Mouse (Mus musculus): ENCODE measurements around the gene Atg4c. TPM values are rescaled to one million over a fixed set of nuclear protein-coding genes. Genes with fewer than 3 reads are reported as not detected.
A peak's percentile ranks its signal among the peaks of the same experiment; 100 is the strongest.

Atg4c gene
- polyA plus RNA-seq (2015; fragmentation: Nextera tagmentation; extraction: Ambion mirVana), result 20.6 and 21.3 TPM in 2 replicates

- H3K4me1 ChIP-seq (ENCODE audit: control insufficient read depth, insufficient read depth, low read length), result peaks cover 16% of the 10 kb centered on the region
- H3K27me3 ChIP-seq (ENCODE audit: control insufficient read depth, insufficient read depth, low read depth, low read length), result no peaks in the 10 kb centered on the region
- peak within 1 kb of the TSS; percentile 88 for H3K4me2 ChIP-seq (ENCODE audit: low read length)
- H3K36me3 ChIP-seq (ENCODE audit: control insufficient read depth, insufficient read depth, low read length), result no peaks in the 10 kb centered on the region
- ATAC-seq, result peak; percentile 98
- H3K9me3 ChIP-seq (replicated peaks; ENCODE audit: control insufficient read depth, low read length, poor library complexity, severe bottlenecking), result no peaks in the 10 kb centered on the region
- peak within 1 kb of the TSS; percentile 97 for H3K27ac ChIP-seq (ENCODE audit: low read length)
- peak within 1 kb of the TSS; percentile 78 for H3K4me3 ChIP-seq (ENCODE audit: low read depth, low read length)
- WGBS, result under 1% methylated on average over 45 of the region's 50 CpGs
- peak within 1 kb of the TSS; percentile 90 for H3K9ac ChIP-seq (ENCODE audit: low read depth, low read length)
These were observed at the start of gene Atg4c for GRCm38 (mm10) chr4:99193810-99194582. Atg4c (plus strand) TSS chr4:99193934.

- no peaks in the 10 kb centered on the region for H3K27me3 ChIP-seq (ENCODE audit: control insufficient read depth, insufficient read depth, low read depth, low read length)
- 94% methylated on average over 4 of the region's 4 CpGs for WGBS
- H3K27ac ChIP-seq (ENCODE audit: low read length), result no peak overlapping the region
- no peak overlapping the region for H3K9ac ChIP-seq (ENCODE audit: low read depth, low read length)
- ATAC-seq, result no peak
- H3K4me3 ChIP-seq (ENCODE audit: low read depth, low read length), result no peak overlapping the region
- no peaks in the 10 kb centered on the region for H3K9me3 ChIP-seq (replicated peaks; ENCODE audit: control insufficient read depth, low read length, poor library complexity, severe bottlenecking)
- no peaks in the 10 kb centered on the region for H3K36me3 ChIP-seq (ENCODE audit: control insufficient read depth, insufficient read depth, low read length)
- H3K4me1 ChIP-seq (ENCODE audit: control insufficient read depth, insufficient read depth, low read length), result no peaks in the 10 kb centered on the region
- H3K4me2 ChIP-seq (ENCODE audit: low read length), result no peak overlapping the region
These were observed 42.3 kb upstream of the Atg4c start for GRCm38 (mm10) chr4:99151434-99151833.

- Histone ChIP-seq H3K4me2 (ENCODE audit: low read length) (no peak overlapping the region), H3K9ac (ENCODE audit: low read depth, low read length) (no peak overlapping the region), H3K4me3 (ENCODE audit: low read depth, low read length) (no peak overlapping the region), H3K36me3 (ENCODE audit: control insufficient read depth, insufficient read depth, low read length) (no peaks in the 10 kb centered on the region), H3K27me3 (ENCODE audit: control insufficient read depth, insufficient read depth, low read depth, low read length) (no peaks in the 10 kb centered on the region), H3K4me1 (ENCODE audit: control insufficient read depth, insufficient read depth, low read length) (no peaks in the 10 kb centered on the region), H3K9me3 (replicated peaks; ENCODE audit: control insufficient read depth, low read length, poor library complexity, severe bottlenecking) (no peaks in the 10 kb centered on the region), H3K27ac (ENCODE audit: low read length) (no peak overlapping the region)
- no peak for ATAC-seq
- 52% methylated on average over 4 of the region's 4 CpGs for WGBS
These were observed 41.7 kb upstream of the Atg4c start for GRCm38 (mm10) chr4:99151885-99152558.

GRCm38 (mm10) chr4:99156641-99157307, 37.0 kb upstream of the Atg4c start:
- Histone ChIP-seq H3K36me3 (ENCODE audit: control insufficient read depth, insufficient read depth, low read length) (no peaks in the 10 kb centered on the region), H3K4me2 (ENCODE audit: low read length) (no peak overlapping the region), H3K4me3 (ENCODE audit: low read depth, low read length) (no peak overlapping the region), H3K27ac (ENCODE audit: low read length) (no peak overlapping the region), H3K4me1 (ENCODE audit: control insufficient read depth, insufficient read depth, low read length) (peaks cover 6% of the 10 kb centered on the region; the same call in 1 of the 2 replicates), H3K9ac (ENCODE audit: low read depth, low read length) (no peak overlapping the region), H3K27me3 (ENCODE audit: control insufficient read depth, insufficient read depth, low read depth, low read length) (no peaks in the 10 kb centered on the region), H3K9me3 (replicated peaks; ENCODE audit: control insufficient read depth, low read length, poor library complexity, severe bottlenecking) (no peaks in the 10 kb centered on the region)
- 69% methylated on average over 11 of the region's 11 CpGs for WGBS
- ATAC-seq, result no peak

- peaks cover 8% of the 10 kb centered on the region; the same call in 1 of the 2 replicates for H3K4me1 ChIP-seq (ENCODE audit: control insufficient read depth, insufficient read depth, low read length)
- H3K4me2 ChIP-seq (ENCODE audit: low read length), result no peak overlapping the region
- 91% methylated on average over 5 of the region's 5 CpGs for WGBS
- H3K4me3 ChIP-seq (ENCODE audit: low read depth, low read length), result no peak overlapping the region
- H3K27ac ChIP-seq (ENCODE audit: low read length), result no peak overlapping the region
- no peak overlapping the region for H3K9ac ChIP-seq (ENCODE audit: low read depth, low read length)
- no peak for ATAC-seq
- no peaks in the 10 kb centered on the region for H3K36me3 ChIP-seq (ENCODE audit: control insufficient read depth, insufficient read depth, low read length)
- no peaks in the 10 kb centered on the region for H3K27me3 ChIP-seq (ENCODE audit: control insufficient read depth, insufficient read depth, low read depth, low read length)
- H3K9me3 ChIP-seq (replicated peaks; ENCODE audit: control insufficient read depth, low read length, poor library complexity, severe bottlenecking), result no peaks in the 10 kb centered on the region
These were observed 35.2 kb upstream of the Atg4c start for GRCm38 (mm10) chr4:99158495-99158894.

- Histone ChIP-seq H3K36me3 (ENCODE audit: control insufficient read depth, insufficient read depth, low read length) (no peaks in the 10 kb centered on the region), H3K9me3 (replicated peaks; ENCODE audit: control insufficient read depth, low read length, poor library complexity, severe bottlenecking) (no peaks in the 10 kb centered on the region), H3K4me1 (ENCODE audit: control insufficient read depth, insufficient read depth, low read length) (peaks cover 8% of the 10 kb centered on the region; the same call in 1 of the 2 replicates), H3K27ac (ENCODE audit: low read length) (no peak overlapping the region), H3K4me2 (ENCODE audit: low read length) (no peak overlapping the region), H3K4me3 (ENCODE audit: low read depth, low read length) (no peak overlapping the region), H3K27me3 (ENCODE audit: control insufficient read depth, insufficient read depth, low read depth, low read length) (no peaks in the 10 kb centered on the region), H3K9ac (ENCODE audit: low read depth, low read length) (no peak overlapping the region)
- WGBS, result 7% methylated on average over 3 of the region's 3 CpGs
- ATAC-seq, result no peak
These were observed 33.3 kb upstream of the Atg4c start for GRCm38 (mm10) chr4:99160414-99160813.

- no peak for ATAC-seq
- Histone ChIP-seq H3K9me3 (replicated peaks; ENCODE audit: control insufficient read depth, low read length, poor library complexity, severe bottlenecking) (no peaks in the 10 kb centered on the region), H3K27ac (ENCODE audit: low read length) (no peak overlapping the region), H3K9ac (ENCODE audit: low read depth, low read length) (no peak overlapping the region), H3K4me3 (ENCODE audit: low read depth, low read length) (no peak overlapping the region), H3K4me1 (ENCODE audit: control insufficient read depth, insufficient read depth, low read length) (peaks cover 8% of the 10 kb centered on the region; the same call in 1 of the 2 replicates), H3K4me2 (ENCODE audit: low read length) (no peak overlapping the region), H3K36me3 (ENCODE audit: control insufficient read depth, insufficient read depth, low read length) (no peaks in the 10 kb centered on the region), H3K27me3 (ENCODE audit: control insufficient read depth, insufficient read depth, low read depth, low read length) (no peaks in the 10 kb centered on the region)
- 17% methylated on average over 5 of the region's 5 CpGs for WGBS
These were observed 32.8 kb upstream of the Atg4c start for GRCm38 (mm10) chr4:99160899-99161298.

GRCm38 (mm10) chr4:99161457-99161971, 32.2 kb upstream of the Atg4c start:
- no peaks in the 10 kb centered on the region for H3K27me3 ChIP-seq (ENCODE audit: control insufficient read depth, insufficient read depth, low read depth, low read length)
- no peaks in the 10 kb centered on the region for H3K36me3 ChIP-seq (ENCODE audit: control insufficient read depth, insufficient read depth, low read length)
- no peak overlapping the region for H3K27ac ChIP-seq (ENCODE audit: low read length)
- H3K4me2 ChIP-seq (ENCODE audit: low read length), result no peak overlapping the region
- no peak overlapping the region for H3K4me3 ChIP-seq (ENCODE audit: low read depth, low read length)
- WGBS, result 6% methylated on average over 6 of the region's 6 CpGs
- H3K4me1 ChIP-seq (ENCODE audit: control insufficient read depth, insufficient read depth, low read length), result peaks cover 8% of the 10 kb centered on the region; the same call in 1 of the 2 replicates
- no peak overlapping the region for H3K9ac ChIP-seq (ENCODE audit: low read depth, low read length)
- ATAC-seq, result no peak
- no peaks in the 10 kb centered on the region for H3K9me3 ChIP-seq (replicated peaks; ENCODE audit: control insufficient read depth, low read length, poor library complexity, severe bottlenecking)

All from midbrain, embryonic 16.5 days (tissue).